Mouse (Mus musculus) fibroblast of lung, adult 2 months (primary cell): ENCODE measurements at regions not wholly inside any gene's neighbourhood (a gene's known extent, or its start where the extent isn't known, plus 50 kb on each side); places are given as distances from the start of the nearest gene placed in this dataset.
"Not testable (repeated sequence)": the region's sequence is repeated elsewhere in the genome, so short reads cannot be mapped to it uniquely, and the experiment has no call there.

Experiments used
- DNase-seq: peaks from one replicate; pipeline ENCODE4 v3.0.0-alpha.2; 2011; ENCODE audit warnings: low read depth

DNA sequence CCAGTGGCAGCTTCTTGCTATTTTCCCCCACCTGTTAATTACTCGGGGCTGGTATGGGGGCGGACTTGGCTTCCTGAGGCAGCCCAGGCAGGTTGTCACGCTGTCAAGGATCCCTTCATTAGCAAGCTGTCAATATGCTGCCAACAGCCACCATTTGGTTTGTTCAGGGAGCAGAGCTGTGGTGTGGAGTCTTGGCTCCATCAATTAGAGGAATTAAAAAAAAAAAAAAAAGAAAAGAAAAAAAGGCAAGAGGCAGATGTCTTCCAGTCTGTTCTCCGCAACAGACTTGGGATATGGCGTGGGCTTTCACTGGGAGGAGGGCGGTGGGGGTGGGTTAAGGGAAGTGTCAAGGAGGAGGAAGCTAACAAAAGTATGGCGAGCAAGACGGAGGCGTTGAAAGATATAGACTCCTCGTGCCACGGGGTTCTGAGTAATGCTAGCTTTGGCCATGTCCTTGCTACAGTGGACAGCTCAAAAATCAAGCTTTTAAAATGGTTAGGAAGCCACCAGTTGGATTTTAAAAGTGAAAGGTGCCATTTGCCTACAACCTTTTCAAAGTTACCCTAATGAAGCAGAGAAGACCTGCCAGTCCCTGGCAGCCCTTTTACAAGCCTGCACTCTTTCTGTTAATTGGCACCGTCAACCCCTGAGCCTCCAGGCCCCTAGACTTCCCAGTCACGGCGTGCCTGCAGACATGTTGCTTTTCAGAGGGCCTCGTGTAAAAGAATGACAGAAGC is 530.7 kb downstream of the Pdcd6ip start:
- no peak for DNase-seq

DNA sequence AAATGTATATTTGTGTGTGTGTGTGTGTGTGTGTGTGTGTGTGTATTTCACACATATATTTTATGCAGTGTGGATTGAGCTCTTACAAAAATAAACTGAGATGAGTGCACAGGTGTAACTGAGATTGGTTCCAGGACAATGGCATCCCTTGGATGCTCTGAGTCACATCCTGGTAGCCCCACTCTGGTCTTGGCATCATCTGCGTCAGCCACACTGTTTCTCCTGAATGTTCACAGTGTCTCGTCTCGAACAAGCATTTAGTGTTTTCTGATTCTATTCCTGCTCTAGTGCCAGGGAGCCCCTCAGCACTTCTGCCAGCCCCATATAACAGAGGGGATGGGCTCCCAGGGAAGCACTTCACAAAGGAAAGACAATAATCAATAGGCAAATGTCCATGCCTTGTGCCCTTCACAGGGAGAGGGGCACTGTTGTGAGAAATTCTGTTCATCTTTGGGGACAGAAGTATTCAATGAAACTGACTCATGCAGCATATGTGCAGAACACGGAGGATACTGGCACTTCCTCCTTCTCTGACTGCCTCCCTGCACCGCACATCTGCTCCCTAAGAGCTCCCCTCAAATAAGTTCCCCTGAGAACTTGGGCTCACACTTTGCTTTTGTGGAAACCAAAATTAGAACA is 536.2 kb downstream of the Pdcd6ip start:
- no peak for DNase-seq

DNA sequence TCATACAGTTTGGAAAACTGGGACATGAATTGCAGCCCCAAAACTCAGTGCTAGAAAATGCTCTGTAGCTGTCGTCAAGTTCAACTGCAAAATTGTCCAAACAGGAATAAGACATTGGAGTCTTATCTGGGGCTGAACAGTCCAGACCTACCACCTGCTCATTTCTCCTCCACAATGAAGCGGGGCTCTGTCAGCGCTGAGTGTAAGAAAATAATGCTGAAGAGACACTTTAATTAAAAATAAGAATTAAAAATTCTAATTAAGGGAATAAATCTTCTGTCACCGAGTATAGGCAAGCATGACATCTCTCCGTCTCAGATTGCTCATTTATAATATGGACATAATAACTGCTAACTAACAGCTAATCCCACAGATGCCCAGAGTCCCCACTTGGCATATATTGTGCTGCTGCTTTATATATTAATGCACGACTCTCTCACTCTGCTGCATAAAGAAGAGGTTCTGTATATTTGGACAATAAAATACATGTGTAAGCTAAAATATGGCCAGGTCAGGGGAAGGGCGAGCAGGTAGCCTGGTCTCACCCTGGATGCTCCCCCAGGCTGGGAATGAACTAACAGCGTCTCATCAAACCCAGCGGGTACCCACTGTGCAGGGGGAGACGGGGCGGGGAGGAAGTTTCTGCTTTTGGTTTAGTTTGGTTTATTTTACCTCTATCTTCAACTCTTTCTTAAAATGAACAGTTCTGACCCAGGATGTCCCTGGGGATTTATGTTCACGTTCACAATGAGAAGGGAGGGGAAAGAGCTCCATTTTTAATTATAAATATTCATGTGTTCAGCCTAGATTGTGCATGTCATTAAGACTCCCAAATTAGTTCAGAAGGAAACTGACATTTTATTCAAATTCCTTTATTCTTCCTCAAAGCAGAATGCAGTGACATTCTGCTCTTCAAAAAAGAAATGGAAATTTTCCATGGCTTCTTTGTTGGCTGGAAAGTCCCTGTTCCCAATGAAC is 544.9 kb downstream of the Pdcd6ip start:
- DNase-seq = no peak

DNA sequence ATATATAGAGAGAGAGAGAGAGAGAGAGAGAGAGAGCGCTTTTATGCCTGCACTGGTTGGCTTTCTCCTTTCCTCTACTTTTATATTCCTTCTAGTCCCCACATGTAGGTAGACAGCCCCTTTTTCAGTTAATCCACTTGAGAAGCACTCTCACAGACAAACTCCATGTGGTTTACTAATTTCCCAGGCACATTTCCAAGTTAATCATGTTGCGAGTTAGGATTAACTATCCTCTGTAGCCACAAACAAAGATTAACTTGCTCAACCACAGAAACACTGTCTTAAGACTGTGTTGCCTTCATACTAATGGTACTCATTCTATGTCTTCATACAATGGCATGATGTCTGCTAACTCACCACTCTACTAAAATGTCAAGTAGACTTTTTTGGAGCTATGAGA is 548.0 kb downstream of the Pdcd6ip start:
- DNase-seq = no peak

DNA sequence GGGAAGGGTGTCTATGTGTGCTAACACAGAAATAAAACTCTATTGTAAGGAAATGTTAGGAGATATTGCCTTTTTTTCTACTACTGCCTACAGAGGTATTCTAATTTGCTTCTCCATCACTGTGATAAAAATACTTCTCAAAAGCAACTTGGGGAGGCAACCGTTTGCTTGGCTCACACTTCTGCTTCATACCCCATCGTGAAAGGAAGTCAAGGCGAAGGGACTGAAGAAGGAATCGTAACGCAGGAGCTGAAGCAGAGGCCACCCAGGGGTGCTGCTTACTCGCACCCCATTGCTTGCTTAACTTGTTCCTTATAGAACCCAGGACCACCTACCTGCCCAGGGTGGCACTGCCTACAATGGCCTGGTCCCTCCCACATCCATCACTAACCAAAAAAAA is 550.0 kb downstream of the Pdcd6ip start:
- DNase-seq = no peak

DNA sequence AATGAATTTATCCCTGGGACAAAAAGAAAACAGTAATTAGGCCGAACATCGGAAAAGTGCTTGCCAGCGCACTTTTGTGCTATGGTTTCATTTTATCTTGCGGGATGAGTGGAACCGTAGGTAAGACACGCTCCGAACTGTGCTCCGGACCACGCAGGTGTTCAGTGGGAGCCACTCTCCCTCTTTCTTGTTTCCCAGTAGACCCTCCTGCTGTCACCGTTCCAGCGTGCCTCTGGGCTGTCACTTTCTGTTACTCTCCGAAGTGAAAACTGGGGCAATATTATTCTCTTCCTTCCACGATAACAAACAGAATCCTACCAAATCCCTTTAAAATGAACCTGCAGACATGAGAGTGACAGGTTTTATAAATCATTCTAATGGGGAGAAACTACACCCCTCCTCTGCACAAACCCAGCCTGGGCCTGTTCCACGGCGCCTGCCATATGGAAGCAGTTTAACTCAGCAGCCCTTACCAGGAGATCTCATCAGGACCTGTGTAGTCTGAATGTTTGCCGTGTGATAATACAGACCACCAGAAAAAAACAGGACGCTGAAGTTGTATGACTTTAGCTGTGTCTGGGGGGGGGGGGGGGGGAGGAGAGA is 550.5 kb downstream of the Pdcd6ip start:
- DNase-seq = no peak

DNA sequence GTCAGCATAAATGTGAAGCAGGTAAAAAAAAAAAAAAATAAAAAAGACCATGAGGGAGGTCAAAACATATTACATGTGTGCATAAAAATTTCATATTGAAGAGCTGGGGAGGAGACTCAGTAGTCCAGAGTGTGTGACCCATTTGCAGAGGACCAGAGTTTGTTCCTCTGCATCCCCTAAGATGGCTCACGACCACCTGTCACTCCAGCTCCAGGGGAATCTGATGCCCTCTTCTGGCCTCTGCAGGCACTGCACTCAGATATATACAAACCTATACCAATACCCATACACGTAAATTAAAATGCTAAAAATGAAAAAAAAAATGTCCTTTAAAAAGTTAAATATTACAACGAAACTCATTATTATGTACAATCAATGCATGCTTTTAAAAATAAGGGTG is 551.4 kb downstream of the Pdcd6ip start:
- no peak for DNase-seq

DNA sequence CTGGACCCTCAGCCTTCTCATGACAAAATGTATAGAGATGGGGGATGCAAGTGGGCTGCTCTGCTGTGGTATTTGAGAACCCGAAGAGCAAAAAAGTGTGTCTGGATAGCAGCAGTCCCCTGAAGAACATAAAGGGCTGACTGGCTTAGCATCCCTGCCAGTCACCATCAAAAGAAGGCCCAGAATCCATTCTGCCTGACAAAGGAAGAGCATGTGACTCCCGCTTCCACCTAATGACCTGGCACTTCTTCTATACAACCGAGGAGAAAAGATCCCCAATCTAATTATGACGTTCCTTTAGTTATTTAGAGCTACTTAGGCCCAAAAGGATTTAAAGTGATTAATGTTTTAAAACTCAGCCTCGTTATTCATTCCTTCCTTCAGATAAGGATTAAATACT is 559.0 kb downstream of the Pdcd6ip start:
- DNase-seq = no peak

DNA sequence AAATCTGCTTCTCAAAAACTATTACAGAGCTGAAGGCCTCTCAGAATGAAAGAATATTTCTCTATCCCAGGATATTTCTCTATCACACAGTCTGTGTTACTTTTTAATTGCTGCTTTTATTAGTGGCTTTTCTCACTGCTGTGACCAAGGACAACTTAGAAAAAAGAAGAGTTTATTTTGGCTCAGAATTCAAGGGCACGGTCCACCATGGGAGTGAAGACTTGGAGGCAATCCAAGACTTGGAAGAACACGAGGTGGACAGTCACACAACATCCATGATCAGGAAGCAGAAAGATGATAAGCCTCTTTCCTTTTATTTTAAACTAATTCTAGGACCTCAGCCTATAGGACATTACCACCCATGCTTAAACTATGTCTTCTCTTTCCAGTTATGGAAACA is 561.5 kb downstream of the Pdcd6ip start:
- DNase-seq = no peak

DNA sequence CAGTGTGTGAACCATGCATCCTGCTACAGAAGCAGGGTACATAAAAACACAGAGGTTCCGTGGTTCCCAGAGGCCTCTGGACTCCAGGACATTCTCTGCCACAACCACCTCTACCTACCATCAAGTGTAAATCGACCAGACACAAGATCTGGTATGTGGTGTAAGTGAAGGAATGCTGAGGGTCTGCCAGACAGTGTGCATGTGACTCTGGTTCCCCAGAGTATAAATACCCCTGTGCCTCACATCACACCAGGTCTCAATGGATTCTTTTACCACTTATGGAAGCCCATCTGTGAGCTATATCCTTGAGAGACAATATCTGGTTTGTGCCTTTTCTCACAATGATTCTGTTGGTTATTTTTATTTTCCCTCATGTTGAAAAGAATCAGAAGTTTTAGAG is 563.0 kb downstream of the Pdcd6ip start:
- no peak for DNase-seq

DNA sequence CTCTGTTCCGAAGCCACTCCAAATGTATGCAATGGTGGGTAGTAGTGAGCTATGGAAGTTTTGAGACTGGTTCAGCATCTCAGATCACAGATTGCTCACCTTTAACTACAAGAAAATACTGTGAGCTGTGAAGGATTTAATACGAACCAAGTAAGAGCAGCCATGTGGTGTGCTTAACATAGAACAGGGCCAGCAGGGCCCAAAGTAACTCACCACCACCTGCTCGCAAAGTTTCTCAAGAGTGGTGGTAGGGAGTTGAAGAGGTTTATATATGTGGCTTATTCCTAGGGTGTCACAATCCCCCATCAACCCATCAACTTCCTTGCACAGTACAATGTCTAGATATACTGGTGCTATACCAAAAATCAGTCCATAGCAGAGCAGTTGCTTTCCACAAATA is 573.4 kb downstream of the Pdcd6ip start:
- DNase-seq = no peak

DNA sequence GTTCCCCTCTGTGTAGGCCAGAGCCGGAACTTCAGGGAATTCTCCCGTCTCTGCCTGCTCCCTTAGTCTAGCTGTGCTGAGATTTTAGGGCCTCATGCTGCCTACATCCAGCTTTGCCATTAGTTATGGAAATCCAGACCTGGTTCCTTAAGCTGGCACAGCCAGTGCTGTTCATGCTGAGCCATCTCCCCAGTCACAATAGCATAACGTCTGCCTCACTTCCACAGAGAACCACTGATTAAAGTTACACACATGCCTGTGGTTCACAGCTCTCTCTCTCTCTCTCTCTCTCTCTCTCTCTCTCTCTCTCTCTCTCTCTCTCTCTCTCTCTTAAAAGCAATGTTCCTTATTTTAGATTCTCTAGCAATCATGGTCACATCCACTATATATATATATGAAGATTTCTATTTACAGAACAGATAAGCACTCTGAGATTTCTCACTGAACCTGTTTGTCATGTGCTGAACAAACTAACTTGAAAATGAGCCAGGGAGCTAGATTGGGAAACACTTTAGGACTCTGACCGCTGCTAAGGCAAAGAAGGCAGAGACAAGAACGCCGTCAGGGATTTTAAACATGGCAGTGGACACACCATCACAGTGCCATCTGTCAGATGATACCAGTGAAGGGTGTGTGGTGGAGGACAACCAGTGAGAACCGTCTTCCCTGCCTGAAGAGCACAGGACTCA is 584.9 kb downstream of the Pdcd6ip start:
- DNase-seq = no peak

DNA sequence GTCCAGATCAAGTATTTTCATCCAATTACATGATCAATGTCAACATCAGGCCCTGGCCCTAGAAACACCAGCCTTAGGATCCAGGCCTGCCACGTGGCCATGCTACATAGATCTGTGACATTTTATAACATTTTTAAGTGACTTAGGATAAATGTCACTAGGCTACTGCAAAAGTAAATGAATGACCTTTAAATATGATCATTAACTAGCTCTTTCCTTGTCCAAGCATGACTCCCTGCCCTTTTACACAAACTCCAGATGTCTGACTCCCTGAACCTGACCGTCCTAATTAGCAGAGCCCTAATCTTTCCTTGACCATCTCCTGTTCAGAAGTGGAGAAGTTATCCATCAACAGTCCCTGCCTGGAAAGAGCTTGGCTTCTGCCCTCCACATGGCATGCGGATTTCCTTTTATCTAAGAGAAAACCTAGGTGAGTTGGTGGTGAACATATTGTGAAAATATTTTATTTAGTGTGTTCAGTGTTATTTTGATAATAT is 585.8 kb downstream of the Pdcd6ip start:
- no peak for DNase-seq

DNA sequence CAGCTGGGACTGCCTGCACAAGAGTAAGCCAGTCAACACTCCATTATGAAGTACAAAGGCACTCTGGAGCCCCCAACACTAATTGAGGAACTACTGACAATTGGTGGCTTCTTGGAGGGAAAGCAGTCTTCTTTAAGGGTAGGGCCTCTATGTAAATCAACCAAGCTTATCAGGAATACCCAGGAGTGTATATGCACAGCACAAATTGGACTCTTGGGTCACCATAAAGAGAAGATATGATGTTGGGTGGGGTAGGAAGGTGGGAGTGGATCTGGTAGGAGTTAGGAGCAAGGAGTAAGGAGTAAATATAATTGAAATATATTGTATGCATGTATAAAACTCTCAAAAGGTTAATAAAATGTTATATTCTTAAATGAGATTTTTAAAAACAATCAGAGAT is 587.7 kb downstream of the Pdcd6ip start:
- DNase-seq = no peak

DNA sequence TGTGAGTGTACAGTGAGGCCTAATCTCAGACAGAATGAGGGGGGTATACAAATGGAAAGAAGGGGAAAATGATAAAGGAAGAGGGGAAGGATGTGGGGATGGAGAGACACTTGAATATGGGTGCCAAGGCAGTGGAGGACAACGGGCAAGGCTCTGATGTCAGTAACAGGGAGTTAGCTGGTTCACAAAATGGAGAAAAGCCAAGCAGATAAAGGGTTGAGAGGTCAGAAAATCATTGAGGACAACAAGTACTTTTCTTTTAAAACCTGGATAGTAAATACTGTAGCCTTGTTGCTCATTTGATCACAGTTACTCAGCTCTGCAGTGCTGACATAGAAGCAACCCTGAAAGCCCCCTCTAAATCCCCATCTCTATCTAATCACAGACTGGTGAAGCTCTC is 588.3 kb downstream of the Pdcd6ip start:
- DNase-seq = no peak

DNA sequence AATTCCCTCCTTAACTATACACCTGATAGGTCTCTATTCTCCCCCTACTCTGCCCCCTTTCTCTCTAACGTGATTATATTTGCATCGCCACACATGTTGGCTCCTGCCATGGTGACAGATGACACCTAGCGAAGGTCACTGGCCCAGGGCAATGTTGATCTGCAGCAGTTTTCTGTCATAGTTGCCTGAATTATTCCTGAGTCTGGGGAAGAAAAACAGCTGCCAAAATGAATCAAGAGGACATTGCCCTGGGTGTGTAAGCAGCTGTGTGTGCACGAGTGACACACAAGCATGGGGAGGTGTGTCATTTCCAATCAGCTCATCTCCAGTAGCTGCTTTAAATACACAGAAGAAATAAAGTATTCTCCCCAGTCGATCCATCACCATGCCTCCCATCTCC is 592.5 kb downstream of the Pdcd6ip start:
- DNase-seq = no peak

DNA sequence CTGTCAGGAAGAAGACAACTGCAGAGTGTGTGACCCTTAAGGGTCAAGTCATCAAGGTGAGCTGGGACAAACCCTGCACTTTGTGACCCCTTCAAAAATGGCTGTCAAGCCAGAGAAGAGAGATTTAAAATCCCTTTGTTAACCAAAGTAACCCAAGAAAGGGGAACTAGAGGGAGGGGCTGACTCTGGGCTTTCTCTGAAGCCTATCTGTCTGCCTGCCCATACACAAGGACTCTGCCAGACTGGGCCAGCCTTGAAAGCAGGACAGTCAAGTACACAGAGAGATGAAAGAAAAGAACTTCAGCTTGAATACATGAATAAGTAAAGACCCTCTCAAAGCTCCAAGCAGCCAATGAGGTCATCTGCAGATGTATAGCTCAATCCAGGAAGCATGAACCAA is 595.3 kb downstream of the Pdcd6ip start:
- DNase-seq = no peak

DNA sequence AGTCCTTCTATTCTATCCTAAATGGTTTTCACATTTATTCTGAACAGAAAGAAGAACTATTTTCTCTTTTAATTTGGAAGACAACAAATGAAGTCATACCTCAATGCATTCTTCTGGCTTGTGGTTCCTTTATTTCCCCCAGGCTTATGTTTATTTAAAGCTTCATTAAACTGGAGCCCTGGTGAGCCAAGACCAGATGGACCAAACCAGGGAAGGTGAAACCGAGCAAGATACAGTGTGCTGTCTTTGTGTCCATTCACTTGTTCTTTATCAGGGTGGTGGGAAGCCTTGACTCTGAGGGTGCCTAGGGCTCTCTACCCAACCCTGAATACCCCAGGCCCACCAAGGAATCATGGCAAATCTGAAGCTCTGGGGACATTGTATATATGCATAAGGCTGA is 606.3 kb downstream of the Pdcd6ip start:
- DNase-seq = no peak

DNA sequence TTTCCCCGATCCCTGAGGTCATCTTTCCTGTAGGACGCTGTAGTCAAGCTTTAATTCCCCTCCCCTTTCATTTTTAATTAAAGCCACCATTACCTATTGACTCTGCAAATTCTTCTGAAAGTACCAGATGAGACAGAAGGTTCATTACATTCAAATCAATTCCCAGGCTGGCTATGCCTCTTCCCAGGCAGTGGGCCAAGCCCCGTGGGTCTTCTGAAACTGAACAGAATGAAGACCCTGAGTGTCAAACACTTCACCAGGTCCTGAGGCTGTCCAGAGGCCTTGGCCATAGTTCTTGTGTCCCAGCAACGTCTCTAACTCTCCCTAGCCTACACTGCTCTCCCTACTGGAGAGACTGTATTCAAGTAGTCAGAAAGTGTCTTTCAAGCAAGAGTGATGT is 607.4 kb downstream of the Pdcd6ip start:
- no peak for DNase-seq

DNA sequence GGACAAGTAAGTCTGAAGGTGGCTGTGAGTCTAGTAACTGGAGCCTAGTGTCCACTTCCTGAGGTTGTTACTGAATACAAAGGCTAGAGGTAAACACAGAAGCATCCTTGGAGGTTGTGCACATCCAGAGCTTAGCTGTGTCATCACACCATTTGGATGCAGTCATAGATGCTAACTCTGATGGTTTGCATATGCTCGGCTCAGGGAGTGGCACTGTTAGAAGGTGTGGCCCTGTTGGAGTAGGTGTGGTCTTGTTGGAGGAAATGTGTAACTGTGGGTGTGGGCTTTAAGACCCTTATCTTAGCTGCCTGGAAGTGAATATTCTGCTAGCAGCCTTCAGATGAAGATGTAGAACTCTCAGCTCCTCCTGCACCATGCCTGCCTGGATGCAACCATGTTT is 612.6 kb downstream of the Pdcd6ip start:
- not testable (repeated sequence) for DNase-seq

DNA sequence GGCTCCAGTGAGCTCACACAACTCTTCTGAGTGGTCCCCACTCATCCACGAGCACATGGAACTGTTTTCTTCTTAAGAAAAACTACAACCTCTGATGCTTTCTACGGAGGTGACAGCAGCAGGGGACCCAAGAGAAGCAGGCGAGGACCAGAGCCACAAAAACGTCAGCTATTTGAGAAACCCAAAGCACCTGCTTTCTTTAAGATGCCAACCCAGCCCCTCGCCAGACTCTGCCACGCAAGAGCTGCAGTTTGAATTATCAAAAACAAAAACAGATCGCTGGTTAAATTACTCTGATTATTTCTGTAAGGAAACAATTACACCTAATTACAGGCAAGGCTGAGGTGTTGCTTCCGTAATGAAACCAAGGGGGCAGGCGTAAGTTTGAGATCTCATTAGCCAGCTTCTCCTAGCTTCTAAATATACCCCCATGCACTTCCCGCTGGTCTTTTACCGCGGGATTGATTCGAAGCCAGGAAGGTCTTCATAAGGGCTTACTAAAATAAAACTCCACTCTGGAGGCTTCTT is 614.1 kb downstream of the Pdcd6ip start:
- no peak for DNase-seq
